Mouse (Mus musculus) Patski (cell line): ENCODE measurements around the gene Nrxn2. TPM values are rescaled to one million over a fixed set of nuclear protein-coding genes. Genes with fewer than 3 reads are reported as not detected.

Source experiments
- ATAC-seq: fragments of 100-300 bp; one replicate; pipeline ENCODE4 v1.8.0; 2021
- CTCF ChIA-PET: fragments of 350-600 bp; sonication (Branson Sonifier 250); formaldehyde crosslinking; loops from one replicate; lab custom pipeline; 2022; ENCODE audit warnings: inconsistent platforms; lab: Charles Lee
- POLR2A ChIA-PET: fragments of 350-600 bp; sonication (Branson Sonifier 250); formaldehyde crosslinking; loops from one replicate; lab custom pipeline; 2022; ENCODE audit warnings: antibody characterized with exemption, inconsistent platforms; lab: Charles Lee
- DNase-seq: peaks from one replicate; pipeline ENCODE4 v3.0.0-alpha.2; 2011; ENCODE audit warnings: low read depth, low spot score
- H3K27me3 ChIP-seq: fragments of 371-371 bp; one replicate; pipeline ENCODE4 v1.5.1; 2021
- CTCF ChIP-seq: fragments of 100-300 bp; IDR thresholded peaks from one replicate; pipeline ENCODE4 v1.5.1; 2021
- in situ Hi-C: fragments of 300-500 bp; cut with MboI; formaldehyde crosslinking; loops from 3 replicates; pipeline ENCODE4 v1.11.1; 2018; ENCODE audit warnings: low pct_unique_long_range_greater_than_20kb, mixed read lengths
- polyA plus RNA-seq: library from polyadenylated mRNA; unstranded; gene quantifications from one replicate; pipeline ENCODE4 v1.2.3, GENCODE M21; 2021

Nrxn2 gene
- polyA plus RNA-seq, 1 experiment from 2014 or later = not detected

DNA sequence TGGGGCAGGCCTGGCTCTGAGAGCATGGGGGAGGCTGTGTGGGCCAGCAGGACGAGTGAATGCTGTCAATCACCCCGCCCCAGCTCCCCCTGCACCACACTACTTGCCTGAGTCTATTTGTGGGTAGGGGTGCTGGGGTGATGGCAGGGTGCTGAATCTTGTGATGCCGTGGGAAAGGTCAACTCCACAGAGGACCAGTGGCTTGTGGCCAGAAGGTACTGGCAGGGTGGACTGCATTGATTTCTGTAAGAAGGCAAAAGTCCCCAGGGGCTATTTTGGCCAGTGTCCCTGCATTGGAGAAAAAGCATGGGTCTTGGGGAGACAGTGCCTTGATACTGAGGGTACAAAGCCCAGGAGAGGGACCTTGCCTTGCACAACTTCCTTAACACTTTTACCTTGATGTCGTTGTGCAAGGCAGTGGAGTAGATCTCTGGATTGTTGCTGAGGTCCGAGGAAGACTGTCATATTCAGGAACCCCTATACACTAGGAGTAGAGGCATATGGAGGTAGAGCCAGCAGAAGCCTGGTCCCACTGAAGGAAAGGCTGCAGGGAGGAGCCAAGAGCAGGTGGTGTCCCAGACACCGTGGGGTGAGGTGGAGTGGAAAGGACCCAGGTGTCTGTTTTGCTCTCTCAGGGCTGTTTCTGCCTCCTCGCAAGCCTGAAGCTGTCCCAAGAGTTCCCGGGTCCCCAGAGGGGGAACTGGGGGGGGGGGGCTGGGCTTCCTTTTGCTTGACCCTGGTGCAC, 5.8 kb downstream of the Nrxn2 start:
- peaks cover 72% of the 10 kb centered on the region for H3K27me3 ChIP-seq
- DNase-seq (no peak), ATAC-seq (no peak)
- no peak for TF ChIP-seq CTCF
- in situ Hi-C loops = no loop called here
- POLR2A ChIA-PET = no interaction called here
- CTCF ChIA-PET = no interaction called here

DNA sequence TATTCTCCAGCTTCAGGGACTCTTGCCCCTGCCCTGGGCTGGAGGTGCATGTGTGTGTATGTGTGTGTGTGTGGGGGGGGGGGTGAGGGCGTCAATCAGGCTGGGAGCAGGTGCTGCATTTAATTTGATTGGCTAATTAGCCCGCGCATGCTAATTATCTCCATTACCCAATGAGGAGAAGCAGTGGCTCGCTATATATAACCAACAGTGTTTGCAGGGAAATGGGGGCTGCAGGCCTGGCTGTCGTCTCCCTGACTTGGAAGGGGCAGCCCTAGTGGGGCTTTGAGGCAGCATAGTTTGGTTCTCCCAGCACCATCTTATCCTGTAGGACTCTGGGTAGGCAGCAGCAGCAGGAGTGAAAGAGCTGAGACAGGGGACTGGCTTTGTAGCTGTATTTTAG, 7.1 kb downstream of the Nrxn2 start:
- POLR2A ChIA-PET = no interaction called here
- no peak for ATAC-seq
- CTCF ChIA-PET = interaction anchor here (1.0 kb wide), 1 partner anchor 27 kb away, joined by 3 read pairs; no protein-coding TSS in a partner anchor
- no peak for TF ChIP-seq CTCF
- in situ Hi-C loops = no loop called here
- H3K27me3 ChIP-seq = peaks cover 72% of the 10 kb centered on the region
- no peak for DNase-seq

DNA sequence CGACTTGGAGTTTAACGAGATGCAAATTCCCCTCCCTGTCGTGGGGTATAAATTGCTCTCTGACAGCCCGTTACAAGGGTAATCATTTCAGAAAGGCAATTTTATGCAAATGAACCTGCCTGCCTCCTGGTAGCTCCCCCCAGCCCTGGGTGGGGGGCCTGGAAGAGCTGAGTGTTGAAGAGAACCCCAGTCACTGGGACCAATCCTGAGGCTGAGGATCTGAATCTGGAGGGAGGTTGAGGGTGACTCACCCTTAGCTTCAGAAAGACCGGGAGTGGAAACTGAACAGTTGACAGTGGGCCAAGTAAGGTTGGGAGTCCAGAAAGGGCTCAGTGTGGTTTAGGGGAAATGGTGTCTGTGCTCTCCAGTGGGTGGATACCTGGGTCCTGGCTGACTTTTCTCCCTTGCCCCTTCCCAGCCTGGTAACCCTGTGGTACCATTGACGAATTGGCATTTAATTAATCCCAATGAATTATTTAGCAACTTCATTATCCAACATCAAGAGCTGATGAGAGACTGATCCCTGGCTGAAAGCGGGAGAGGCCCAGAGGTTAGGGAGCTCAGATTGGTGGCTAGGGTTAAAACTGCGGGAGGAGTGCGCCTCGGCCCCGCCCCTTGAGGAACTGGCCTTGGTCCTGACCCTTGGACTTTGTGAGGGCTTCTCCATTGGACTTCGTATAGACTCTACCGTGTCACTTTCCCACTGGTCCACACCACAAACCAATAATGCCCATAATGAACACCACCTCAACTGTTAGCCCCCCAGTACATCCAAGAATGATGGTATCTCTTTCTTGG, 8.4 kb downstream of the Nrxn2 start:
- ATAC-seq (no peak), DNase-seq (no peak)
- TF ChIP-seq CTCF = no peak
- ChIA-PET CTCF (no interaction called here), POLR2A (interaction anchor here (0.7 kb wide), 1 partner anchor 26 kb away, joined by 3 read pairs; no protein-coding TSS in a partner anchor)
- in situ Hi-C loops = no loop called here
- peaks cover 70% of the 10 kb centered on the region for H3K27me3 ChIP-seq

DNA sequence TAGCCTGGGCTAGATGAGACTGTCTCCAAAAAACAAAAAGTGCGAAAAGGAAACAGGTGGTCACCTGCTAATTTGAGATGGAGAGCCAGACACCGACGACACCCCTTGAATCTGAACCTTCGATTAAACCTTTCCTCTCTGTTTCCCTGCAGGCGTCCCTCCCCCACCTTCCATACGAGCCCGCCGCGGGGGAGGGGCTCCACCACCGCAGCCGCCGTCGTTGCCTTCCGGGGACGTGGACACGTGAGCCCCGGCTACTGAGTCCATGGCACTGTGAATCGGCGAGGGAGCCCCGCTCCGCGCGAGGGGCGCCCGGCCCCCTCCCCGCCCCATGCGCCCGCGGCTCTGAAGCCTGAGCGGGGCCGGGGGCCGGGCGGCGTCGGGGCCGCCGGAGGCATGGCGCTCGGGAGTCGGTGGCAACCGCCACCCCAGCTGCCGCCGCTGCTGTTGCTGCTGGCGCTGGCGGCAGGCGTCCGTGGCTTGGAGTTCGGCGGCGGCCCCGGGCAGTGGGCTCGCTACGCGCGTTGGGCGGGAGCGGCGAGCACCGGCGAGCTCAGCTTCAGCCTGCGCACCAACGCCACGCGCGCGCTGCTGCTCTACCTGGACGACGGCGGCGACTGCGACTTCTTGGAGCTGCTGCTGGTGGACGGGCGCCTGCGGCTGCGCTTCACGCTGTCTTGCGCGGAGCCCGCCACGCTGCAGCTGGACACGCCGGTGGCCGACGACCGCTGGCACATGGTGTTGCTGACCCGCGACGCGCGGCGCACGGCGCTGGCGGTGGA, 9.3 kb downstream of the Nrxn2 start:
- DNase-seq = no peak

DNA sequence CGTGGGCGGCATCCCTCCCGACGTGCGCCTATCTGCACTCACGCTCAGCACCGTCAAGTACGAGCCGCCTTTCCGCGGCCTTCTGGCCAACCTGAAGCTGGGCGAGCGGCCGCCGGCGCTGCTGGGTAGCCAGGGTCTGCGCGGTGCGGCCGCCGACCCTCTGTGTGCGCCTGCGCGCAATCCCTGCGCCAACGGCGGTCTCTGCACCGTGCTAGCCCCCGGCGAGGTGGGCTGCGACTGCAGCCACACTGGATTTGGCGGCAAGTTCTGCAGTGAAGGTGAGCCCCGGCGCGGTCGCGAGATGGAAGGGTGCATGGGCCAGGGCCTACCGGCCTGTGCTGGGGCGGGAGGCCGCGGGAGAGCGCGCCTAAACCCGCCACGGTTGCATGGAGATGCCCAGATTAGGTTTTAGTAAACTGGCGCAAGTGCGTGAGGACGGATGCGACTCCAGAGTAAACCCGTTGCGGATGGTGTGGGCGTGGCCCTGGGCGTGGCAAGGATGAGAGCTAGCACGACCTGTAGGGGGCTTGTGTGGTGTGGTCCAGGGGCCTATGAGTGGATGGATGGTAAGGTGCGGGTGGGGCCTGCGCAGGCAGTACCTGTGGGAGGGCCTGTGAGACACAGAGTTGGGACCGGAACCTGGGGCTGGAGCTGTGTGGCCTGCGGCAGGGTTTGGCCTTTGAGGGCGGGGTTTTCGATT, 10.1 kb downstream of the Nrxn2 start:
- ATAC-seq = no peak
- in situ Hi-C loops = no loop called here
- POLR2A ChIA-PET = no interaction called here
- DNase-seq = no peak
- CTCF ChIA-PET = interaction anchor here (2.1 kb wide), 1 partner anchor 11 kb away, joined by 5 read pairs; no protein-coding TSS in a partner anchor
- no peak for TF ChIP-seq CTCF
- peaks cover 72% of the 10 kb centered on the region for H3K27me3 ChIP-seq

More for the DNA sequence above, 9.3 kb downstream of the Nrxn2 start:
- CTCF ChIA-PET = interaction anchor here (2.1 kb wide), 1 partner anchor 10 kb away, joined by 5 read pairs; no protein-coding TSS in a partner anchor
- no peak for ATAC-seq
- peaks cover 72% of the 10 kb centered on the region for H3K27me3 ChIP-seq
- TF ChIP-seq CTCF = no peak
- POLR2A ChIA-PET = no interaction called here
- in situ Hi-C loops = no loop called here

DNA sequence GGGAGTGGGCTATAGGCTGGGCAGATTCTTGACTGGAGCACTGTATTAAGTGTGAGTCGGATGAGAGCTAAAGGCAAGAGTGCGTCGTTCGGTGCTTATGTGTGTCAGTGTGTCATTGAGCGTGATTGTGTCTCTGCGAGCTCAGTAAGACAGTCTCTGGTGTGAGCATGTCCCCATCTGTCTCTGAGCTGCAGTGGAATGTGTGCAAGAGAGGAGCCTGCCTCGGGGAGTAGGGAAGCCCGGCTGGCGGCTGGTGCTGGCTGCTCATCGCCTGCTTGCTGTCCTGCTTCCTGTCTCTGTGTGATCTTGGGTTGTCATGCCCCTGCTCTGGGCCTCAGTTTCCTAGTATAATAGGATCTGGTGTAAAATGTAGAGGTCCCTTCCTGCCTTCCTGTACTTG, 24.5 kb downstream of the Nrxn2 start:
- ChIA-PET POLR2A (no interaction called here), CTCF (interaction anchor here (1.2 kb wide), 1 partner anchor 9 kb away, joined by 3 read pairs; no protein-coding TSS in a partner anchor)
- in situ Hi-C loops = no loop called here
- DNase-seq (no peak), ATAC-seq (no peak)
- H3K27me3 ChIP-seq = peaks cover 54% of the 10 kb centered on the region
- TF ChIP-seq CTCF = no peak

DNA sequence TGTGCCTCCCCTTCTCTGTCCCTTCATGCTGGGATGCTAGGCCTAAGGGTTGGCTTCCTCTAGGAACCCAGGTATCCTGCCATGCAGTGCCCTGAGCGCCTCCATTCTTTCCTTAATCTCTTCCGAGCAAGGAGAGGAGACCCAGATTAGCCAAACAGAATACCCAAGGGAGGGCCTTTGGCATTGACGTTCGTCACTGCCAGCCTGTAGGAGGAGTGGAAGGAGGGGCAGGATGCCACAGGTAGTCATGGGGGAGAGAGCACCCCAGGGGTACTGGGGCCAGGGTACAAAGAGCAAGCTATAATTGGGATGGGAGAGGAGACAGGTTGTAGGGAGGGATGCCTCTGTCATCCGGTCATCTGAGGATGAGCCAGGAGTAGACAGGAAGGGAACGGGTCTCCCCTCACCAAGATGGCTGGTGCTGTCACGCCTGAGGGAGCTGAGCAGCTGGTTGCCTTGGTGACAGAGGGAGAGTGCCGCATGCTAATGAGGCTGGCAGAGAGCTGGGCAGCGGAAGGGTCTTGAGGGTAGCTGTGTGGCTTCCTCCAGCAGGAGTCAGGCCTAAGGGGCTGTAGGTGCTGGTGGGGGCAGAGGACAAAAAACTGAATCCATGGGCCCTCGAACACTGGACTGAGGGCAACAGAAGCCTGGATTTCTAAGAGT, 27.4 kb downstream of the Nrxn2 start:
- H3K27me3 ChIP-seq = peaks cover 56% of the 10 kb centered on the region
- ATAC-seq (no peak), DNase-seq (no peak)
- CTCF ChIA-PET = no interaction called here
- in situ Hi-C loops = no loop called here
- POLR2A ChIA-PET = no interaction called here
- TF ChIP-seq CTCF = no peak

DNA sequence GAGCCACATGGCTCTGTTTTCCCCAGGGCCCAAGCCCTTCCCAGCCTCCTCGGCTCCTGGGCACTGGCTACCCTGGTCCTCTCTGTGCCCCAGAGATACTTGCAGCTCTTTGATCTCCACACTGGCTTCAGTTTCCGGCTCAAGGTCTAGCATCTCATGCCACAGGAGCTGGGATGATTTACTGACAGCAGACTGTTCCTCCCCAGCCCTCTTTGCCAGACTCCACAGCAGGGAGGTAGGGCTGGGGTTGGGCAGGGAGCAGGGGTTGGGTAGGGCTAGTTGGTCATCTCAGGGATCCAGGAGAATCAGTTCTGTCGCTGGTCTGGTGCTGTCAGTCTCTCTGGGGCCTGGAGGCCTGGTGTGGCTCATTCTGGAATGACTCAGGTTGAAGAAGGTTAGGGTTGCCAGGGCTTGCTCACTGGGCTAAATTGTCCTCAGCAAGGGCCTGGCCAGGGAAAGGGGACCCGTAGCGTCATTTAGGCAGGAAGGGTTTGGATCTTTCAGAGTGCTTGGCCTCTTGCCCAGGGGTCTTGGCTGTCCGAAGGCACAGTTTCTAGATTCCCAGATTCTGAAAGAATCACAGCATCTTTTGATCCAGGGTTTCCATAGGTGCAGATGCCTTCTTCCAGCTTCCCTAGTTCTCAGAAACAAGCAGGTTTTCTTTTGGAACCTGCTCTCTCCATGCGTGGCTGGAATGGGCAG, 28.4 kb downstream of the Nrxn2 start:
- no peak for ATAC-seq
- TF ChIP-seq CTCF = no peak
- in situ Hi-C loops = no loop called here
- CTCF ChIA-PET = no interaction called here
- POLR2A ChIA-PET = no interaction called here
- no peak for DNase-seq
- H3K27me3 ChIP-seq = peaks cover 48% of the 10 kb centered on the region

DNA sequence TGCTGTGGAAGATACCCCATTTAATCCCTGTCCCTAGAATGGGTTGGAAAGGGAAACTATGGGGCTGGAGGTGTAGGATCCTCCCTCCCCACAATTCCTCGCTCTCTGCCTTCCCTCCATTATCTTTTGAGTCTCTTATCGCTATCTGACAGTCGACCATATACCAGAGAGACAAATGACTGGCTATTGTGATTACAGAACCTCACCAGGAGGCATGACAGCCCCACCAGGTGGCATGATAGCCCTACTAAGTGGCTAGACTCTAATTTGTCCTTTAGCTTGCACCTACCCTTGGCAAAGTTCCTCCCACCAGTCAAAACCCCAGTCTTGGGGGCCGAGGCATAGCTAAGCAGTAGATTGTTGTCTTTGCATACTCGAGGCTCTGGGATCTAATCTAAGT, 30.2 kb downstream of the Nrxn2 start:
- in situ Hi-C loops = no loop called here
- ChIA-PET CTCF (interaction anchor here (1.3 kb wide), 1 partner anchor 31 kb away, joined by 3 read pairs; no protein-coding TSS in a partner anchor), POLR2A (no interaction called here)
- H3K27me3 ChIP-seq = peaks cover 42% of the 10 kb centered on the region
- no peak for TF ChIP-seq CTCF
- ATAC-seq (no peak), DNase-seq (no peak)
